Mouse (Mus musculus) brown adipose tissue, adult 24 weeks (tissue): ENCODE results near the gene Olfr868. TPM values are rescaled to one million over a fixed set of nuclear protein-coding genes. Genes with fewer than 3 reads are reported as not detected.

Experiments used
- H3K27ac ChIP-seq: fragments of 200-500 bp; replicated peaks from 2 replicates; pipeline ENCODE4 v1.5.1; 2012; ENCODE audit warnings: low read depth, mild to moderate bottlenecking, low read length
- H3K4me1 ChIP-seq: fragments of 200-500 bp; 2 replicates; pipeline ENCODE4 v1.6.1; 2012; ENCODE audit warnings: low read length, mixed read lengths; ENCODE audit not compliant: control insufficient read depth, insufficient read depth, insufficient read length
- H3K4me3 ChIP-seq: fragments of 200-500 bp; 2 replicates; pipeline ENCODE4 v1.5.1; 2012; ENCODE audit warnings: low read depth, mild to moderate bottlenecking, low read length, moderate library complexity; ENCODE audit not compliant: insufficient read depth
- polyA plus RNA-seq: library from polyadenylated mRNA; stranded (reverse); fragments of >200 nt; gene quantifications from 2 replicates; pipeline ENCODE4 v1.2.4, GENCODE M21; 2012; ENCODE audit not compliant: missing spikeins, insufficient read depth, insufficient read length

Gene Olfr868
- not detected in 2 replicates for polyA plus RNA-seq

GRCm38 (mm10) chr9:20098326-20098725 lies at the start of gene Olfr868:
Gene Olfr868, plus strand, starts transcription at chr9:20098626.
- no peak within 1 kb of the TSS for H3K4me3 ChIP-seq
- no peaks in the 10 kb centered on the region for H3K4me1 ChIP-seq
- H3K27ac ChIP-seq, result no peak within 1 kb of the TSS

DNA sequence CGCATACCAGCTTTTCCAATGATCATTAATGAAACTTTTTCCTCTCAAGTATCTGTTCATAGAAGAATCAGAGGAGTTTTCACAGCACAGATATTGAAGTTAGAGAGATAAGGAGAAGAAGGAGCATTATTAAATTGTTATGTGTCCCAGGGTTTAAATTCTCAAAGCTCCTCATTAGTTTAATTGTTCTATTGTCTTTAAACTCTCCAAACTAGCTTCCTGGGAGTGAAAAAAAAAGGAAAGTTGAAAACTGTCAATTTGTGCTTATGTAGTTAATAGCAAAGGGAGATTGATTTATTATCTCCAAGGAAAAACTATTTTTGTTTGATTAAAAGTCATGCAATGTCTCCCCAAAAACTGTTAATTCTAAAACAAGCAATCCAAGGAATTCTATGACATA lies 41.0 kb upstream of the Olfr868 start, which contains the start of gene Olfr867:
TSS of gene Olfr867 (minus strand) at position 101 of the 400 bp plus-strand sequence.
- Histone ChIP-seq H3K4me1 (no peaks in the 10 kb centered on the region), H3K27ac (no peak within 1 kb of the TSS), H3K4me3 (no peak within 1 kb of the TSS)

DNA sequence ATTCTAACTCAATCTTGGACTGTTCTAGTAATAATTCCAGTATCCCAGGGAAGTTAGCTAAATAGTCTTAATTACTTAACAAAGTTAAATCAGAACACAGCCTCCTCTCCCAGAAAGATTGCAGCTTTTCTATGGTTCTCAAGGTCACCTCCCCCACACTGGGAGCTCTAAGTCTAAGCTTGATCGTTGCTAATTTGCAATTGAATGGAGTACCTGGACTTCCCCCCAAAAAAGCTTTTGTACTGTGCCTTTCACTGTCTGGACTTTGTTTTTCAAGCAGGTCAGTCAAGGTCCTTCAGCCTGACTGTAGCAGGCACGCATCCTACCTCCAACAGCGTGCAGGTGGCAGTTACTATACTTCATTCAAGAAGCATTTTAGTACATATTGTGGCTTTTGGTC lies 28.2 kb upstream of the Olfr868 start:
- no peak overlapping the region for H3K27ac ChIP-seq
- no peak overlapping the region for H3K4me3 ChIP-seq
- no peaks in the 10 kb centered on the region for H3K4me1 ChIP-seq

GRCm38 (mm10) chr9:20071291-20071690 lies 27.1 kb upstream of the Olfr868 start:
- no peaks in the 10 kb centered on the region for H3K4me1 ChIP-seq
- H3K4me3 ChIP-seq, result no peak overlapping the region
- H3K27ac ChIP-seq, result no peak overlapping the region

DNA sequence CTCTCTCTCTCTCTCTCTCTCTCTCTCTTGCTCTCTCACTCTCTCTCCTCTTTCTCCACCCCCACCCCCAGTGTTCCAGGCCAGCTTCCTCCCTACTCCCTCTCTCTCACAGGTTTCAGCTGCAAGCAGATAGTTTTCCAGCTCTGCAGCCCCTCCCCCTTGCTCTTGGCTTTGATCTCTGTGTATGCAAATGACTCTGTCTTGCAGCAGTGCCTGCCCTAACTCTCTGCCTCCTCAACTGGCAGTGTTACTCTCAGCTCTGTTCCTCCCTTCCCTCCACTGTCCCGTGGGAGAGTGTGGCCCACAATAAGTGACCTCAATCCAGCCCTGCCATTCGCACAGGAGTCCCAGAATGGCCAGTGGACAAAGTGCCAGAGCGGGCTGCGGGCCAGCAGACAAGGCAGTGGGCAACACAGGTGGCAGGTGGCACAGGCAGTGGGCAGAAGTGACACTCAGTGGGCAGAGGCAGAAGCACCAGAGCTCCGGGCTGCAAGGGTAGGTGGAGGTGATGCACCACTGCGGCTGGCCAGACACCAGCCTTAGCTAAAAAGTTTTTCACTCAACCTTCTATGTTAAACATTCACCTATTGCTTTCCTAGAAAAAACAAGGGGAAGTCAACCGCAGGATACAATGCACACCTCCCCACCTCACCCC lies 24.8 kb upstream of the Olfr868 start:
- Histone ChIP-seq H3K4me3 (no peak overlapping the region), H3K27ac (no peak overlapping the region), H3K4me1 (no peaks in the 10 kb centered on the region)

DNA sequence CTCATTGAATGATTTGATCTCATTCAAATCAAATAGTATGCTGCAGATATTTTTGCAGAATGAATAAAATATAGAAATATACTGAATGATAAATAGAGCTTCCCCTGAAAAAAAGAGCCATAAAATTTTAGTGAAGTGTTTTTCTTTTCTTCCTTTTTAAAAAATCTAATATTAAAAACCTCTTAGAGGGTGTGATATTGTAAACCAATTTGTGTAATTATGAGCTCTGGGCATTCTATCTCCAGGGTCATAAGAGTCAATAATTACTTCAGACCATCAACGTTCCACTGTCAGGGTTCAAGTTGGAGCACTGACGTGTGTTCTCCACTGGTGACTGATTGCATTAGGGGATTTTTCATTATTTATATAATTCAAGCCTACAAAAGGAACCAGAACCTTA lies 30.3 kb downstream of the Olfr868 start, which contains the start of gene Olfr869:
TSS of gene Olfr869 (plus strand) at position 301 of the 400 bp plus-strand sequence.
- H3K27ac ChIP-seq, result no peak within 1 kb of the TSS
- no peaks in the 10 kb centered on the region for H3K4me1 ChIP-seq
- no peak within 1 kb of the TSS for H3K4me3 ChIP-seq

- H3K4me3 ChIP-seq, result no peak overlapping the region
- no peaks in the 10 kb centered on the region for H3K4me1 ChIP-seq
- H3K27ac ChIP-seq, result no peak overlapping the region
These were observed 51.3 kb downstream of the Olfr868 start for GRCm38 (mm10) chr9:20149706-20150105.

Other genes starting within 250 kb of the Olfr868 start
- gene Olfr860, start 248.9 kb upstream of the Olfr868 start, polyA plus RNA-seq, result not detected in 2 replicates
- not detected in 2 replicates for gene Olfr862, start 210.6 kb upstream of the Olfr868 start, polyA plus RNA-seq
- gene Olfr77, start 181.8 kb upstream of the Olfr868 start, polyA plus RNA-seq, result not detected in 2 replicates
- not detected in 2 replicates for gene Olfr866, start 70.6 kb upstream of the Olfr868 start, polyA plus RNA-seq
- gene Olfr867, start 41.1 kb upstream of the Olfr868 start, polyA plus RNA-seq, result not detected in 2 replicates
- not detected in 2 replicates for gene Olfr869, start 30.4 kb downstream of the Olfr868 start, polyA plus RNA-seq
- not detected in 2 replicates for gene Olfr870, start 75.4 kb downstream of the Olfr868 start, polyA plus RNA-seq
- not detected in 2 replicates for gene Olfr871, start 113.6 kb downstream of the Olfr868 start, polyA plus RNA-seq
- not detected in 2 replicates for gene Olfr872, start 138.5 kb downstream of the Olfr868 start, polyA plus RNA-seq
- not detected in 2 replicates for gene Olfr39, start 183.7 kb downstream of the Olfr868 start, polyA plus RNA-seq
- gene Olfr873, start 199.9 kb downstream of the Olfr868 start, polyA plus RNA-seq, result 1.5 and 1.6 TPM in 2 replicates
- gene Olfr18, start 237.5 kb downstream of the Olfr868 start, polyA plus RNA-seq, result not detected in 2 replicates